Comparison of ENCODE assay signal across 18 mouse cellular contexts in genomic region chr13:10526470-10527207, GRCm38 (mm10).
DNase-seq lines count a peak whose midpoint lies in the region; ATAC-seq and TF ChIP-seq lines count a peak whose summit lies in the region.
"Had no signal": no experiment of that assay in that cellular context is flagged by ENCODE, and none has a peak within 500 bp of the region (broad histone marks: within the 10 kb centered on the region; RNA-seq: fewer than 3 reads in every experiment).

No protein-coding gene starts in this region.

- H3K4me3 ChIP-seq in intestine, embryonic 15.5 days (replicated peaks) = no peak overlapping the region
- no peak overlapping the region for H3K4me3 ChIP-seq in stomach, embryonic 15.5 days (replicated peaks)
- no peak overlapping the region for H3K4me3 ChIP-seq in limb, embryonic 10.5 days
- H3K4me3 ChIP-seq: erythroblast, embryonic 14.5 days; kidney, embryonic 15.5 days had no signal

- no peaks in the 10 kb centered on the region for H3K4me1 ChIP-seq in intestine, embryonic 15.5 days (replicated peaks)
- H3K4me1 ChIP-seq in stomach, embryonic 15.5 days = no peaks in the 10 kb centered on the region
- H3K4me1 ChIP-seq in limb, embryonic 10.5 days = no peaks in the 10 kb centered on the region
- H3K4me1 ChIP-seq: kidney, embryonic 15.5 days had no signal

- TF ChIP-seq POLR2A in brain, embryonic 14.5 days (IDR thresholded peaks at IDR 0.05; ENCODE audit: borderline replicate concordance, extremely low read depth, insufficient read depth, insufficient read length, poor library complexity, severe bottlenecking) = no peak

- ATAC-seq in intestine, embryonic 15.5 days = peak; percentile 93
- peak; percentile 70; the same call in 1 of the 2 replicates for ATAC-seq in stomach, embryonic 15.5 days (ENCODE audit: insufficient read depth, low FRiP score, low read depth)
- ATAC-seq: liver, postnatal 0 days had no signal

- no peaks in the 10 kb centered on the region for H3K36me3 ChIP-seq in intestine, embryonic 15.5 days
- no peaks in the 10 kb centered on the region for H3K36me3 ChIP-seq in stomach, embryonic 15.5 days
- H3K36me3 ChIP-seq in limb, embryonic 10.5 days = no peaks in the 10 kb centered on the region
- H3K36me3 ChIP-seq: kidney, embryonic 15.5 days had no signal

- H3K27ac ChIP-seq in intestine, embryonic 15.5 days = no peak overlapping the region
- 0 out of 2 replicates have a peak overlapping the region, but pooled peaks have one; percentile 11 for H3K27ac ChIP-seq in stomach, embryonic 15.5 days
- H3K27ac ChIP-seq in limb, embryonic 10.5 days = no peak overlapping the region
- H3K27ac ChIP-seq: kidney, embryonic 15.5 days had no signal

- no peaks in the 10 kb centered on the region for H3K9me3 ChIP-seq in intestine, embryonic 15.5 days
- no peaks in the 10 kb centered on the region for H3K9me3 ChIP-seq in stomach, embryonic 15.5 days
- H3K9me3 ChIP-seq in limb, embryonic 10.5 days (replicated peaks) = no peaks in the 10 kb centered on the region
- H3K9me3 ChIP-seq: kidney, embryonic 15.5 days had no signal

- no peak for TF ChIP-seq CTCF in brain, embryonic 14.5 days (IDR thresholded peaks at IDR 0.05; ENCODE audit: borderline replicate concordance, extremely low read depth, insufficient read depth, insufficient read length)

- 56% methylated on average over 5 of the region's 5 CpGs for WGBS in intestine, embryonic 15.5 days
- 60% methylated on average over 5 of the region's 5 CpGs for WGBS in stomach, embryonic 15.5 days
- 90% methylated on average over 5 of the region's 5 CpGs for WGBS in limb, embryonic 10.5 days

- H3K4me2 ChIP-seq in intestine, embryonic 15.5 days (replicated peaks) = no peak overlapping the region
- H3K4me2 ChIP-seq in stomach, embryonic 15.5 days = no peak overlapping the region
- H3K4me2 ChIP-seq: kidney, embryonic 15.5 days had no signal

- no peaks in the 10 kb centered on the region for H3K27me3 ChIP-seq in intestine, embryonic 15.5 days (replicated peaks)
- no peaks in the 10 kb centered on the region for H3K27me3 ChIP-seq in stomach, embryonic 15.5 days (replicated peaks)
- no peaks in the 10 kb centered on the region for H3K27me3 ChIP-seq in limb, embryonic 10.5 days (ENCODE audit: low read depth, poor library complexity, severe bottlenecking)
- H3K27me3 ChIP-seq: kidney, embryonic 15.5 days had no signal

- peak; percentile 4 to 8 for DNase-seq in heart, adult 9 months (ENCODE audit: low spot score in 2 of 2)
- no peak for DNase-seq in heart, postnatal 4 days
- DNase-seq in brain, embryonic 14.5 days (ENCODE audit: low read depth) = peak; percentile 37
- DNase-seq in limb, embryonic 10.5 days (ENCODE audit: low spot score) = no peak
- DNase-seq in lung, postnatal 36 days = no peak
- DNase-seq: adrenal gland, adult 2 months; cerebellum, adult 8-10 months; gastrocnemius, postnatal 10 days; heart, adult 11 months; kidney, postnatal 4 days; left cerebral cortex, postnatal 4 days; liver, postnatal 0 days; right cerebral cortex, postnatal 4 days; thymus, adult 2 months had no signal

- H3K9ac ChIP-seq in intestine, embryonic 15.5 days = no peak overlapping the region
- no peak overlapping the region for H3K9ac ChIP-seq in stomach, embryonic 15.5 days
- H3K9ac ChIP-seq: kidney, embryonic 15.5 days; liver, postnatal 0 days had no signal

Comparison
In these comparisons a context has a peak if more than half of its experiments do, and no peak if none do; other contexts are left out.
1. DNase-seq: peak in heart, adult 9 months (2 of 2) and brain, embryonic 14.5 days (single experiment); none in heart, postnatal 4 days (single experiment), limb, embryonic 10.5 days (single experiment) and lung, postnatal 36 days (single experiment).